Mouse (Mus musculus): ENCODE data around the gene Gm45208. TPM values are rescaled to one million over a fixed set of nuclear protein-coding genes. Genes with fewer than 3 reads are reported as not detected.
"Not testable (repeated sequence)": the region's sequence is repeated elsewhere in the genome, so short reads cannot be mapped to it uniquely, and the experiment has no call there.

The Gm45208 gene
- polyA plus RNA-seq (2017; shearing (Covaris generic)) = not detected

DNA sequence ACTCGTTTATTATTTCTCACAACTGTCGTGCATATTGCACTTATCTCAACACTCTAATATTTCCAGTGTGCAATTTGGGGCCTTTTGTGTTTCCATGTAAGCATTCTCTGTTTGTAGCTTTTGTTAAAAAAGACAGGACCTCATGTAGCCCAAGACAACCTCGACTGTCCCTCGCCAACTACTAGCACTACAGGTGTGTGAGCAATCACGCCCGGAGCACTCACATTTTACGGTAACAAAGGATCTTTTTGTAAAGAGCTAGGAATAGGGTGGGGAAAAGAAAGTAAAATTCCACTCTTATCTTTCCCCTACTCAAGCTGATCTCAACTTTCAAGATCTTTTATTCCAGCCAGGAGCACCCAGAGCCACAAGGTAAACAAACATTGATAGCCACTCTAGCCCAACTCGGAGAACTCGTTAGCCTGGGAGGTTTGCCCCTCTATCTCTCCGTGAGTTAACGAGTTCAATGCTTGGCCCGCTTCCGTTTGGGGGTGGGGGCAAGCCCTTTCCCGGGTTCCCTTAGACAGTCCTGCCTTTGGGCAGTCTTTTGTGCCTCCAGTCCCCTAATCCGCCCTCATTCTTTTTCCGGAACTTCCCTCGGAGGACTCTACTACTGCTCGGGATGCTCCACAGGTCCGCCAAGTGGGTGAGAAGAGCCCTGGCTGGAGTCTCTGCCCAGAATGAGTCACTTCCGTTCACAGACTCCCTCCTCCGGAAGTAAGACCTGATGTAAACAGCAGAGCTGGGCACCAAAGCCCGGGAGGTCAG is at the start of gene Gm45208:
Gene Gm45208, plus strand, starts transcription at position 732 of the 768 bp plus-strand sequence.
- ATAC-seq = peak; percentile 95

DNA sequence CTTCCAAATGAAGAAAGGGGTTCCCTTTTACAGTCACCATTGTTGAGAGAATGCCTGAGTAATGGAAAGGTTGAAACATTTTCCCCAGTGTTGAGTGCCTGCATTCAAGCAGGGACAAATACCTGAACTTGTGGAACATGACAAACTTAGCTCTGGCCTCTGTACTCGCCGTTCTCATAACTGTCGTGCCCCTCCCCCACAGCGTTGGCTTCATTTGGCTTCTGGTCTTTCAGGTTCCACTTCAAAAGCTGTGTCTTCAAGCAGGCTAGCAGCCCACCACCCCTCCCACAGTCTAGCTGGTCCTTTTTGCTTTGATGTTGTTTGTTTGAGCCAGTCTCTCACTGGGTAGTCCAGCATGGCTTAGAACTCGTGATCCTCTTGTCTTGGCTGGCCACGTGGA is 49.3 kb upstream of the Gm45208 start:
- no peak for ATAC-seq

DNA sequence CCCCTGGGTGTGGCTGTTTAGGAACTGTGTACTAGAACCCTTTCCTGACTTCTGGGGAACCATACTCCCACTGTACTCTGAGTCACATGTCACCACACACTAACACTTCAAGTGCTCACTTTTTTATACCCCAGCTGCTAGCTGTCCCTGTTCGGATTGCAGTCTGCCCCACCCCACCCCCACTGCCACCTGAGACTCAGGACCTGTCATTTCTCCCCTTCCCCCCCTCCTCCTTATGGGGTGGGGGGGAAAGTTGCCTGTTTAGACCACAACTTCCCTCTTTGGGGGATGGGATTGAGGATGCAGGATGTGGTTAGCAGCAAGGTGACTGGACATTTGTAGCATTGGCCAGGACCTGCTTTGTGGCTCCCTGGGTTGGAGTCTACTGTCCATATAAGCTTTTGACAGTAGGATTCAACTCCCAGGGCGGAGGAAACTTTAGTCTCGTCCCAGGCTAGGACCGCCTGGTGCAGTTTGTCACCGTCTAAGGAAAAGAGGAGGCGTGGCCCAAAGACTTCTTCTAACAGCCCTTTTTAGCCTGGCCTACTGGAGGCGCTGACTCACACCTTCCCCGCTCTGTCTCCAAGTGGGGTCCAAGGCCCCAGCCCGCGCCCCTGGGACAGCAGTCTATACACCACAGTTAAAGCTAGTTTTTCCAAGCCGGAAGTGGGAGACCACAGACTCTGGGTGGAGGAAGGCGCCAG is 48.3 kb upstream of the Gm45208 start:
- peak; percentile 38 for ATAC-seq

DNA sequence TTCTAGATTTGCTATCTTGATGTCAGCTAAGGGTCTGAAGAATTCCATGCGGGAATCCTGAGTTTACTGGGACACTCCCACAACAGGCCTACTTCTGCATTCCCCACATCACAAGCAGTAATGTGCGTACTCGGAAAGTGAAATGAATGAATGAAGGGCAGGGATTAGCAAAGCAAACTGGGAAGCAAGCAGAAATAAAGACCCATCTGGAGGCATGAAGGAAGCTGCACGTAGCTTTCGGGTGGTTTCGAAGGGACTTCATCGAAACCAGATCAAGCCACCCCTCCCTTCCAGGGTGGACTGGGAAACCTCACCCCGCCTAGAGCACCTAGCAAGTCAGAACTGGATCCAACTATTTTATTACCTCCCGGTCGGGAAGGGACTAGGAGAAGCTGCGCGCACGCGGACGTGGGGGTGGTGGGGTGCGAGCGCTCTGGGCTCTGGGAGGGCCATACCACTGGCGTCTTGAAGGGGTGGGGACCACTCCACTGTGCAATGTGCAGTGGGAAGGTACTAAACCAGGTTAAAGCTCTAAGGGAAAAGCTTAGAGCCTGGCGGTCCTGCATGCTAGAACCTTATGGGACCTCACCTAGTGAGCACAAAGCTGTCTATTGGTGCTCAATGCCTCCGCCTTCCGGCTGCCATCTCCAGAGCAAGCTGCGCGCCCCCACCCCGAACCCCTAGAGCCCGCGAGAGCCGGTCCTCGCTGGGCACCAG is 47.6 kb upstream of the Gm45208 start:
- peak; percentile 42 for ATAC-seq

DNA sequence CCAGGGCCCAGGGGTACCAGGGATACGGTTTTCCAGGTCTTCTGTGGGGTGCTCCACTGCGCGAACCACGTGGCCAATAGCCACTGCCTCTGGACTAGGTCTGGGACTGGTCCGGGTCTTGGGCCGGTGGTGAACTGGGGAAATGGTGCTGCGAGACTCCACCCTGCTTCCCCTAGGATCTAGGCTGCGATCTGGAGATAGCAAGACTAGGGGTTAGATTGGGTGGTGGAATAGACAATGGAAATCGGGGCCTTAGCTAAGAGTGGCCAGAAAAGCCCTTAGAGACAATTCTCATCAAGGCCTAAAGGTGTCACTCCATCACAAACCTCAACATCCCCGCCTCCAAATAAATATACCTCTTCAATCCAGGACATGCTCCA is 47.1 kb upstream of the Gm45208 start:
- no peak for ATAC-seq

- ATAC-seq = no peak
These were observed 43.1 kb upstream of the Gm45208 start for GRCm38 (mm10) chrX:7678986-7679385.

- ATAC-seq = peak; percentile 93
These were observed 42.5 kb upstream of the Gm45208 start for GRCm38 (mm10) chrX:7679405-7680056.

GRCm38 (mm10) chrX:7680057-7680412 is 42.0 kb upstream of the Gm45208 start:
- no peak for ATAC-seq

DNA sequence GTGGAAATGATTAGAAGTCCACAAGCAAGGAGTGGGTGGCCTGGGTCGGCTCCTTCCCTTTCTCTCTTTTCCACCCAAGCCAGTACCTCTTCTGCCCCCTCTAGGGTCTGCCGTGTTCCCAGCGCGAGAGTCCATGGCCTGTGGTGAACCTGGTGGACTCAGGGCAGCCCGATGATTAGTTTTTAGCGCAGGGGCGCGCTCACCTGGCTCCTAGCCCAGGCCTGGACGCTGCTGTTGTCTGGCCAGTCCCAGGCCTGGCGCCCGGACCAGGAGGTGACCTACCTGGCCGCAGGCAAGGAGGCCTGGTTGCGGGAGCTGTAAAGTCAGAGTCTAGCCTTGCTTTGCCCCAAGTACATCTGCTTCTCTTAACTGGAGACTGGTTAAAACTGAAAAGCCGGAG is 41.2 kb upstream of the Gm45208 start, which contains the start of gene Magix:
Gene Magix, minus strand, starts transcription at position 388 of the 400 bp plus-strand sequence.
- no peak for ATAC-seq

- no peak for ATAC-seq
These were observed 33.7 kb upstream of the Gm45208 start for GRCm38 (mm10) chrX:7688321-7688720.

- no peak for ATAC-seq
These were observed 31.6 kb upstream of the Gm45208 start for GRCm38 (mm10) chrX:7690486-7690885.

GRCm38 (mm10) chrX:7692862-7693261 is 29.2 kb upstream of the Gm45208 start:
- peak; percentile 63 for ATAC-seq

DNA sequence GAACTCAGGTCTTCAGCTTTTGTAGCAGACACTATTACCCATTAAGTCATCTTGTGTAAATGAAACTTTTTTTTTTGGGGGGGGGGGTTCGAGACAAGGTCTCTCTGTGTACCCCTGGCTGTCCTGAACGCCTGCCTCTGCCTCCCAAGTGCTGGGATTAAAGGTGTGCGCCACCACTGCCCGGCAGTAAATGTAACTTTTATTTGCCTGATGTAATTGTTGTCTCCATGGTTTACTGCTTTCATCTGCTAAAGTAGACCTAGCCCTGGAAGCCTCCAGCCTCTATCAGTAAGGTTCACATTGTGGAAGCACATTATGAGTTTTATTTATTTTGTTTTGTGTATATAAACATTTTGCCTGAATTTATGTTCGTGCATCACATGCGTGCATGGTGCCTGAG is 25.5 kb upstream of the Gm45208 start:
- no peak for ATAC-seq

GRCm38 (mm10) chrX:7696954-7697381 is 25.1 kb upstream of the Gm45208 start, which contains the start of gene Gpkow:
Gene Gpkow, plus strand, starts transcription at chrX:7697131.
- ATAC-seq = peak; percentile 97

DNA sequence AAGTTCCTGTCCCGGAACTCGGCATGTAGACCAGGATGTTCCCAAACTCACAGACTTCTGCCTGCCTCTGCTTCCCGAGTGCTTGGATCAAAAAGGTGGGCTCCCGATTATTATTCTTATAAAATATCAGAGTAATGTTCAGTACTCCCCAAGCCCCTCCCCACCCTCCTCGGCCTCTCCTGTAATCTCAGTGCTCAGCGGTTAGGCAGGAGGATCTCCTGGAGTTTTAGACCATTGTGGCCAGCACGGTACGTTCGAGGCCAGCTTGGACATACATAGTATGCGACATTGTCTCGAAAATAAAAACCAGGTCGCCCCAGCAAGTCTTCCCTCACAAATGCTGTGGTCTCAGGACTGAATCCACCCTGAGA is 8.3 kb upstream of the Gm45208 start:
- ATAC-seq = not testable (repeated sequence)

- ATAC-seq = peak; percentile 95
These were observed 7.7 kb upstream of the Gm45208 start, which contains the start of gene Wdr45 for GRCm38 (mm10) chrX:7714135-7714899. Gene Wdr45, plus strand, starts transcription at chrX:7714333.

- ATAC-seq = not testable (repeated sequence)
These were observed 6.0 kb upstream of the Gm45208 start for GRCm38 (mm10) chrX:7716058-7716457.

- ATAC-seq = no peak
These were observed 202 bp downstream of the Gm45208 start for GRCm38 (mm10) chrX:7722282-7722611.

DNA sequence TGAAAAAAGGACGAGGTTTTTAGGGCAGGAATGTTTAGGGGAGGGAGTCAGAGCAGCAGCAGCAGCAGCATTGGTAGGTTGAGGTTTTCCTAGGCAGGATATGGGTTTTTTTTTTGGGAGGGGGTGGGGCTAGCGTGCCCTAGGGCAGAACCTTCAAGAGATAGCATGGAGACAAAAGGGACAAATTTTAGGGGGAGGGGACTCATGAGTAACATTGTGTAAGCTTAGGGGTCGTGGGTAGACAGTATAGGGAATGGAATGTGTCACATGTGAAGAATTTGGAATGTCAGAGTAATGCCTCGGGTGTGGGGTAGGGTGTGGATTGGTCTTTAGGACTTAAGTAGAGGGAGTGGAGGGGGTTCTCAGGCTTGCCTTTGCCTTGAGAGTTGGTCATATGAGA is 646 bp downstream of the Gm45208 start:
- ATAC-seq = no peak

- ATAC-seq = no peak
These were observed 2.1 kb downstream of the Gm45208 start for GRCm38 (mm10) chrX:7724135-7724534.

GRCm38 (mm10) chrX:7725841-7726240 is 3.8 kb downstream of the Gm45208 start:
- no peak for ATAC-seq

GRCm38 (mm10) chrX:7727176-7727575 is 5.1 kb downstream of the Gm45208 start:
- no peak for ATAC-seq

Measured in inflammation-experienced regulatory T-cells, adult 6 months (primary cell).